Mouse (Mus musculus): ENCODE results near the gene Dhx8. TPM values are rescaled to one million over a fixed set of nuclear protein-coding genes. Genes with fewer than 3 reads are reported as not detected.
A peak's percentile ranks its signal among the peaks of the same experiment; 100 is the strongest.

Dhx8 gene
- polyA plus RNA-seq, 1 experiment, result 37.6 TPM

DNA sequence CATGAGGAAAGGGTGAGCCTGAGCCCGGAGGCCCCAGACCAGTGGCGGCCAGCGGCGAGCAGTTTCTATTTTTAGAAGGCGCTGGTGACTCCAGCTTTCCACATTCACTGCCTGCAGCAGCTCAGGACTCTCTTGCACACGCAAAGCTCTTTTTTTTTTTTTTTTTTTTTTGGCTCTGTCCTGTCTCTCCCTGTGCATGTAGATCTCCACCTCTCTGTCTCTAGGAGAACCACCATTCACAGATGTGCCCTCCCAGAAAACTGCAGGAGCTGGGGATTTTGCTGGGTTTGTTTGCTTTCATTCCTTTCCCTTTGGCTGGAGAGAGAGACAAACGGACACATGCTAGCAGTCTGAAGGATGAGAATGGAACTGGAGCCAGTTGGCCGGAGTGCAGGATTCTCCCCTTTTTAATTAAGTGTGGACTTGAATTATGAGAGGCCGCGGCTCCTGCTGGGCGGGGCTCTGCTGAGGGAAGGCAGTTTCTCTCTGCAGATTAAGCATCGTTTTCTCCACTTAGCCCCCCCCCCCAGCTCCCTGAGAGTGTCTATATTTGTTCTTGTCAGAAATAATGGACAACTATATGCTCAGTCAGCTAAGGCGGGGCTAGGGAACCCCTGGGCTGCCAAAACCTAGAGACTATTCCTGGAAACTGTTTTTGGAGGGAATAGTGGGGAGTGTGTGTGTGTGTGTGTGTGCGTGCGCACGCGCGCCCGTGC lies 58.2 kb downstream of the Dhx8 start:
- no peaks in the 10 kb centered on the region for H3K27me3 ChIP-seq (ENCODE audit: control insufficient read depth, insufficient read depth, low read length, poor library complexity, severe bottlenecking)
- H3K4me1 ChIP-seq (ENCODE audit: control insufficient read depth, insufficient read depth, low read length), result peaks cover 12% of the 10 kb centered on the region
- no peaks in the 10 kb centered on the region for H3K36me3 ChIP-seq (ENCODE audit: control insufficient read depth, insufficient read depth, low read length, poor library complexity, severe bottlenecking)
- H3K9me3 ChIP-seq (replicated peaks; ENCODE audit: control insufficient read depth, insufficient read depth, low read length, poor library complexity, severe bottlenecking), result no peaks in the 10 kb centered on the region
- peak overlapping the region; percentile 5; the same call in 1 of the 2 replicates for H3K27ac ChIP-seq (ENCODE audit: insufficient read depth, low read length)
- 0 out of 2 replicates have a peak overlapping the region, but pooled peaks have one; percentile 20 for H3K9ac ChIP-seq (ENCODE audit: low read depth, poor library complexity, severe bottlenecking)
- H3K4me3 ChIP-seq (ENCODE audit: low read depth, low read length), result peak overlapping the region; percentile 20; the same call in 1 of the 2 replicates
- TF ChIP-seq EP300 (IDR thresholded peaks at IDR 0.05; ENCODE audit: insufficient read depth, low read depth, low read length) (no peak), CTCF (IDR thresholded peaks at IDR 0.05; ENCODE audit: low read depth, low read length) (no peak), POLR2A (IDR thresholded peaks at IDR 0.05; ENCODE audit: insufficient read depth, low read length) (no peak)

DNA sequence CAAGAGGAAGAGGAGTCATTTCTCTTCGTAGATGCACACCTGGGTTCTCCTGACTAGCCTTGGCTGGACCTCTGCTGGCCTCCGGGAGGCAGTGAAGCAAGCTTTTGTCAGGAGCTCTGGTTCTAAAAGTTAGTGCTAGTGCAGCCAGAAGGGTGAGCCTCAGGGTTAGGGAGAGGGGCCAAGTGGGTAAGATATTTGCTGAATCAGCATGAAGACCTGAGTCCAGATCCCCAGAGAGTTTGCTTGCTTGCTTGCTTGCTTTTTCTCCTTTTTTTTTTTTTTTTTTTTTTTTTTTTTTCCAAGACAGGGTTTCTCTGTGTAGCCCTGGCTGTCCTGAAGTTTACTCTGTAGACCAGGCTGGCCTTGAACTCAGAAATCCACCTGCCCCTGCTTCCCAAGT lies 64.6 kb downstream of the Dhx8 start:
- peak overlapping the region; percentile 31; the same call in 1 of the 2 replicates for H3K27ac ChIP-seq (ENCODE audit: insufficient read depth, low read length)

DNA sequence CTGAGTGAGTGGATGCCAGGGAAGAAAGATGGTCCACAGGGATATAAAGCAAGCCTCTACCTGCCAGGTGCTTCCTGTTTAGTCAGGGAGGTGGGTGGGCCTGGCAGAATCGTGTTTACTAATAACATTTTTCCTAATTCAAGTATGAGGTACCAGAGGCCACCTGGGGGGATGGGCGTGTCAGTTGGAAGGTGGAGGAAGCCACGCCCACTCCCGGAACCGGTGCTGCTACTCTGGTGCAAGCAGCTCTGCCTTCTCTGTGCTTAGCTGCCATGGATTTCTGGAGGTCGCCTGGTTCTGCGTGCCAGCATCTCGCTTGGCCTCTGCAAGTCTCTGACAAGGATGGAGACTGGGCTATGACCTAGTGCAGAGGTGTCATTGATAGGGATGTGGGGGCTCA lies 65.4 kb downstream of the Dhx8 start:
- Histone ChIP-seq H3K27me3 (ENCODE audit: control insufficient read depth, insufficient read depth, low read length, poor library complexity, severe bottlenecking) (no peaks in the 10 kb centered on the region), H3K9me3 (replicated peaks; ENCODE audit: control insufficient read depth, insufficient read depth, low read length, poor library complexity, severe bottlenecking) (no peaks in the 10 kb centered on the region), H3K4me3 (ENCODE audit: low read depth, low read length) (no peak overlapping the region), H3K36me3 (ENCODE audit: control insufficient read depth, insufficient read depth, low read length, poor library complexity, severe bottlenecking) (no peaks in the 10 kb centered on the region), H3K27ac (ENCODE audit: insufficient read depth, low read length) (0 out of 2 replicates have a peak overlapping the region, but pooled peaks have one; percentile 29), H3K9ac (ENCODE audit: low read depth, poor library complexity, severe bottlenecking) (no peak overlapping the region), H3K4me1 (ENCODE audit: control insufficient read depth, insufficient read depth, low read length) (peaks cover 6% of the 10 kb centered on the region)
- TF ChIP-seq POLR2A (IDR thresholded peaks at IDR 0.05; ENCODE audit: insufficient read depth, low read length) (no peak), EP300 (IDR thresholded peaks at IDR 0.05; ENCODE audit: insufficient read depth, low read depth, low read length) (0 out of 2 replicates have a peak, but pooled peaks have one; percentile 47)

More for the DNA sequence above, 64.6 kb downstream of the Dhx8 start:
- Histone ChIP-seq H3K4me1 (ENCODE audit: control insufficient read depth, insufficient read depth, low read length) (peaks cover 6% of the 10 kb centered on the region), H3K36me3 (ENCODE audit: control insufficient read depth, insufficient read depth, low read length, poor library complexity, severe bottlenecking) (no peaks in the 10 kb centered on the region), H3K4me3 (ENCODE audit: low read depth, low read length) (no peak overlapping the region), H3K9ac (ENCODE audit: low read depth, poor library complexity, severe bottlenecking) (no peak overlapping the region), H3K9me3 (replicated peaks; ENCODE audit: control insufficient read depth, insufficient read depth, low read length, poor library complexity, severe bottlenecking) (no peaks in the 10 kb centered on the region), H3K27me3 (ENCODE audit: control insufficient read depth, insufficient read depth, low read length, poor library complexity, severe bottlenecking) (no peaks in the 10 kb centered on the region)
- TF ChIP-seq CTCF (IDR thresholded peaks at IDR 0.05; ENCODE audit: low read depth, low read length) (peak; percentile 1), EP300 (IDR thresholded peaks at IDR 0.05; ENCODE audit: insufficient read depth, low read depth, low read length) (no peak)

DNA sequence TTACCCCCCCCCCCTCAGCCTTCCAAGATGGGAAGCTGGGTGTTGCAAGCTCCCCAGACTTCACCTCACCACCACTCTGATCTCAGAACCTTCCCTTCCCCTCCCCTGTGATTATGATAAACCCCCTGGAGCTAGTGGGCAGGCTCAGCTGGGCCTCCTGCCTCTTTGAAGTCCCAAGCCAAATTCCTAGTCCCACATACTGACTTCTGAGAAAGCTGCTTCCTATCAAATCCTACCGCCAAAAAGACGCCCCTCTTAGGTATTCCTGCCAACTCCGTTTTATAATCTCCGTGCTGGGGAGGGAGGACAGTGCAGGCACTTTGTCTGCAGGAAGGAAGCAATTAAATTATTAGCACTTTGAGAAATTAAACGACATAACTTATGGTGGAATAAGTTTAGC lies 68.7 kb downstream of the Dhx8 start:
- H3K4me3 ChIP-seq (ENCODE audit: low read depth, low read length), result no peak overlapping the region
- H3K36me3 ChIP-seq (ENCODE audit: control insufficient read depth, insufficient read depth, low read length, poor library complexity, severe bottlenecking), result no peaks in the 10 kb centered on the region
- no peaks in the 10 kb centered on the region for H3K27me3 ChIP-seq (ENCODE audit: control insufficient read depth, insufficient read depth, low read length, poor library complexity, severe bottlenecking)
- peaks cover 6% of the 10 kb centered on the region for H3K4me1 ChIP-seq (ENCODE audit: control insufficient read depth, insufficient read depth, low read length)
- H3K9ac ChIP-seq (ENCODE audit: low read depth, poor library complexity, severe bottlenecking), result no peak overlapping the region
- no peak overlapping the region for H3K27ac ChIP-seq (ENCODE audit: insufficient read depth, low read length)
- H3K9me3 ChIP-seq (replicated peaks; ENCODE audit: control insufficient read depth, insufficient read depth, low read length, poor library complexity, severe bottlenecking), result no peaks in the 10 kb centered on the region
- TF ChIP-seq EP300 (IDR thresholded peaks at IDR 0.05; ENCODE audit: insufficient read depth, low read depth, low read length) (no peak), POLR2A (IDR thresholded peaks at IDR 0.05; ENCODE audit: insufficient read depth, low read length) (no peak), CTCF (IDR thresholded peaks at IDR 0.05; ENCODE audit: low read depth, low read length) (no peak)

DNA sequence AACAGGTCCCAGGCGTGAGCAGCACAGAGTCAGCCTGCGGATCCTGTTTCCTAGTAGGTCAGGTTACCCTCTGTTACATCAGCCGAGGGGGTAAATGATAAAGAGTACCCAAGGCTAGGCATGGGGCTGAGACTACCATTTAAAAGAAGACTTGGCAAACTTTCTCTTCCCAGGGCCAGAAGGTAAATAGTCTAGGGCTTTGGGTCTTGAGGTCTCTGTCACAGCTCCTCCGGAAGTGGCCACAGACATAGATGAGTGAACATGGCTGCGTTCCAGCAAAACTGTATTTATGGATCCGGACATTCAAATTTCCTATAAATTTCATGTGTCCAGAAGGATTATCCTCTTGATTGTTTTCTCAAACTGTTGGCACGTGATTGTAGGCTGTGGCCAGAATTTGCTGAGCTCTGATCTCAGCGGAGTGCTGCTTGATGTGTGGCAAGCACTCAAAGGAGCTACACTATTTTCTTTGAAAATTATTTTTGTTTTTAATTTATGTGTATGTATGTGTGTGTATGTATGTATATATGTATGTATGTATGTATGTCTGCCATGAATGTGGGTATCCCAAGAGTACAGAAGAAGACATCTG lies 72.5 kb downstream of the Dhx8 start:
- no peaks in the 10 kb centered on the region for H3K27me3 ChIP-seq (ENCODE audit: control insufficient read depth, insufficient read depth, low read length, poor library complexity, severe bottlenecking)
- no peaks in the 10 kb centered on the region for H3K36me3 ChIP-seq (ENCODE audit: control insufficient read depth, insufficient read depth, low read length, poor library complexity, severe bottlenecking)
- H3K9me3 ChIP-seq (replicated peaks; ENCODE audit: control insufficient read depth, insufficient read depth, low read length, poor library complexity, severe bottlenecking), result no peaks in the 10 kb centered on the region
- peaks cover 1% of the 10 kb centered on the region for H3K4me1 ChIP-seq (ENCODE audit: control insufficient read depth, insufficient read depth, low read length)
- H3K4me3 ChIP-seq (ENCODE audit: low read depth, low read length), result no peak overlapping the region
- no peak overlapping the region for H3K27ac ChIP-seq (ENCODE audit: insufficient read depth, low read length)
- TF ChIP-seq CTCF (IDR thresholded peaks at IDR 0.05; ENCODE audit: low read depth, low read length), result no peak
- no peak for TF ChIP-seq EP300 (IDR thresholded peaks at IDR 0.05; ENCODE audit: insufficient read depth, low read depth, low read length)
- no peak for TF ChIP-seq POLR2A (IDR thresholded peaks at IDR 0.05; ENCODE audit: insufficient read depth, low read length)
- no peak overlapping the region for H3K9ac ChIP-seq (ENCODE audit: low read depth, poor library complexity, severe bottlenecking)

DNA sequence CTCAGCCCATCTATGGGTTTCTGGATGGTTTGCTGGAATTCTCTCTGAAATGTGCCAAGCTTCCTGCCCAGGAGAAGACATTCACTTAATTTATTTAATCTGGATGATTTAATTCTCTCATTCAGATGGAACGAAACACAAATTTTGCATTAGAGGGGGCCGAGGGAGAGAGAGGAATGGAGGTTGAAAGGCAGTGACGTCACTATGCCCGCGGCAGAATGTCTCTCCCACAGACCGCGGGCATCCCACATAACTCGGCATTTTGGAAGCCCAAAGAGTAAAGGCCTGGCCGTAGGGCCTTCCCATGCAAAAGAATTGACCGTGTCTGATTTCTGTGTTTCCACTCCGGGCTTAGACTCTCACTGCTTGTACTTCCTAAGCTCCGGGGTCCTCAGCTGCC lies 74.0 kb downstream of the Dhx8 start:
- H3K27ac ChIP-seq (ENCODE audit: insufficient read depth, low read length), result no peak overlapping the region
- no peaks in the 10 kb centered on the region for H3K27me3 ChIP-seq (ENCODE audit: control insufficient read depth, insufficient read depth, low read length, poor library complexity, severe bottlenecking)
- H3K9ac ChIP-seq (ENCODE audit: low read depth, poor library complexity, severe bottlenecking), result 0 out of 2 replicates have a peak overlapping the region, but pooled peaks have one; percentile 26
- H3K4me3 ChIP-seq (ENCODE audit: low read depth, low read length), result no peak overlapping the region
- no peaks in the 10 kb centered on the region for H3K9me3 ChIP-seq (replicated peaks; ENCODE audit: control insufficient read depth, insufficient read depth, low read length, poor library complexity, severe bottlenecking)
- TF ChIP-seq CTCF (IDR thresholded peaks at IDR 0.05; ENCODE audit: low read depth, low read length) (no peak), POLR2A (IDR thresholded peaks at IDR 0.05; ENCODE audit: insufficient read depth, low read length) (no peak), EP300 (IDR thresholded peaks at IDR 0.05; ENCODE audit: insufficient read depth, low read depth, low read length) (no peak)
- no peaks in the 10 kb centered on the region for H3K36me3 ChIP-seq (ENCODE audit: control insufficient read depth, insufficient read depth, low read length, poor library complexity, severe bottlenecking)
- no peaks in the 10 kb centered on the region for H3K4me1 ChIP-seq (ENCODE audit: control insufficient read depth, insufficient read depth, low read length)
